Comparison of ENCODE assay signal across 27 mouse cellular contexts in the genomic region with DNA sequence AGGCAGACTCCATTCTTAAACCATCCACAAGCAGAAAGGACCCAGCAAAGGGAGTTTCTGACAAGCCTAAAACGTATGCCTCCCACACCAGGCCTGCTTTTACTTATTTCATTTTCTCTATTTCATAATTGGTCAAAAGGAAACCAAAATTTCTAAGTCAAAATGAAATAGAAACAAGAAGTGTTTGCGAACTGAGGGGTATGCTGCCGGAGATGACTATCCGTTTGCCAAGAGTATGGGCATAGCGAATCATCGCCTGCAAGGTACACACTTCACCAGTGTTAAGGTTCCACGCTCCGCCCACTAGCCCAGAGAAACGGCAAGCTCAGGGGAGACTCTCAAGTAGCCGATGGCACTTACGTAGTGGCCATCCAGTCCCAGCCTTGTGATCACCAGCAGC.
DNase-seq lines count a peak whose midpoint lies in the region; ATAC-seq and TF ChIP-seq lines count a peak whose summit lies in the region.
"Had no signal": no experiment of that assay in that cellular context is flagged by ENCODE, and none has a peak within 500 bp of the region (broad histone marks: within the 10 kb centered on the region; RNA-seq: fewer than 3 reads in every experiment).

No protein-coding gene starts in this region.

- peak; percentile 76 for ATAC-seq in CD4-positive, CD25-positive, alpha-beta regulatory T cell, adult 4 months
- peak; percentile 58 for ATAC-seq in granulocyte monocyte progenitor cell, adult 5-6 weeks (replicated peaks; ENCODE audit: poor library complexity, severe bottlenecking)
- ATAC-seq: forebrain, embryonic 16.5 days; hindbrain, postnatal 0 days had no signal

- no peaks in the 10 kb centered on the region for H3K27me3 ChIP-seq in small intestine, adult 2 months (ENCODE audit: control insufficient read depth, insufficient read depth, low read length)
- H3K27me3 ChIP-seq: hindbrain, embryonic 12.5 days; kidney, embryonic 15.5 days; limb, embryonic 13.5 days; lung, embryonic 15.5 days; megakaryocyte, embryonic 14.5 days; midbrain, embryonic 12.5 days; neural tube, embryonic 12.5 days had no signal

- H3K4me3 ChIP-seq in small intestine, adult 2 months (ENCODE audit: low read depth, low read length) = no peak overlapping the region
- H3K4me3 ChIP-seq: erythroblast, embryonic 14.5 days; hindbrain, embryonic 12.5 days; kidney, embryonic 15.5 days; left cerebral cortex, adult 2 months; limb, embryonic 13.5 days; lung, embryonic 15.5 days; midbrain, embryonic 12.5 days; myocyte; neural tube, embryonic 12.5 days had no signal

- H3K36me3 ChIP-seq in small intestine, adult 2 months (ENCODE audit: control insufficient read depth, insufficient read depth, low read length) = peaks cover 34% of the 10 kb centered on the region

- DNase-seq in CD4-positive helper T cell, adult 2 months (ENCODE audit: low read depth, low spot score) = peak; percentile 60
- no peak for DNase-seq in ovary, adult 18-20 months (ENCODE audit: low spot score)
- DNase-seq in adrenal gland, postnatal 25 days = no peak
- DNase-seq: adrenal gland, adult 8-10 months; cerebellum, adult 11 months; cerebellum, adult 9-11 months; gastrocnemius, postnatal 10 days; heart, postnatal 36 days; kidney, adult 18-20 months; kidney, postnatal 25 days; thymus, adult 2 months; thymus, postnatal 4 days had no signal

- no peak for TF ChIP-seq POLR2A in small intestine, adult 2 months (IDR thresholded peaks at IDR 0.05; ENCODE audit: low read depth, low read length)

- TF ChIP-seq CTCF in small intestine, adult 2 months (IDR thresholded peaks at IDR 0.05; ENCODE audit: extremely low read depth, insufficient read length, insufficient replicate concordance, low read depth, low read length) = no peak

- 0 out of 2 replicates have a peak overlapping the region, but pooled peaks have one; percentile 21 for H3K27ac ChIP-seq in small intestine, adult 2 months (ENCODE audit: insufficient read depth, low read depth, low read length)
- H3K27ac ChIP-seq: hindbrain, embryonic 12.5 days; hindbrain, postnatal 0 days; kidney, embryonic 15.5 days; limb, embryonic 13.5 days; lung, embryonic 15.5 days; midbrain, embryonic 12.5 days; neural tube, embryonic 12.5 days had no signal

- 84% methylated on average over 11 of the region's 11 CpGs for WGBS in small intestine, adult 2 months

- peaks cover 8% of the 10 kb centered on the region; the same call in 1 of the 2 replicates for H3K4me1 ChIP-seq in small intestine, adult 2 months (ENCODE audit: control insufficient read depth, insufficient read depth, insufficient read length, low read length)
